Mouse (Mus musculus) gastrocnemius, postnatal 14 days (tissue): ENCODE measurements at regions not wholly inside any gene's neighbourhood (a gene's known extent, or its start where the extent isn't known, plus 50 kb on each side); places are given as distances from the start of the nearest gene placed in this dataset.

Source experiments
- DNase-seq: peaks from one replicate; pipeline ENCODE4 v3.0.0; 2021; ENCODE audit warnings: mixed read lengths
- intact Hi-C: fragments of 180-260 bp; cut with DNase I; formaldehyde crosslinking; loops from one replicate; pipeline ENCODE4 v1.15.1; 2025; ENCODE audit warnings: low total_unique reads

DNA sequence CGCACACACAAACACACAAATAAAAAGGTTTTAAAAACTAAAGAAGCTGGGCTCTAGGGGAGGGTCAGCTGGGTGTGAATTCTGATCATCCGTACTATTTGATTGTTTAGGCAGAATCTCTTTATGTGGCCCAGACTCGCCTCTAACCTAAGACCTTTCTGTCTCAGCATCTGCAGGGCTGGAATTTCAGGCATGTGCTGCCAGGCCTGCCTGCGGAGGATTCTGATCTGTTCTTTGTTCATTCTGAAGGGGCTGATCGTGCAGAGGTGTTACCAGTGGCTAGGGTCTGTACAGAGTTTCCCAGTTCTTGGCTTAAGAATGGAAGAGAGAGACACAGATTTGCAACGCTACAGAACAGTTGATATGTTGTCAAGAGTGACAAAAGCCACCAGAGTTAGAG, 185.6 kb downstream of the Rab11fip4 start:
- intact Hi-C loops = no loop called here
- no peak for DNase-seq

DNA sequence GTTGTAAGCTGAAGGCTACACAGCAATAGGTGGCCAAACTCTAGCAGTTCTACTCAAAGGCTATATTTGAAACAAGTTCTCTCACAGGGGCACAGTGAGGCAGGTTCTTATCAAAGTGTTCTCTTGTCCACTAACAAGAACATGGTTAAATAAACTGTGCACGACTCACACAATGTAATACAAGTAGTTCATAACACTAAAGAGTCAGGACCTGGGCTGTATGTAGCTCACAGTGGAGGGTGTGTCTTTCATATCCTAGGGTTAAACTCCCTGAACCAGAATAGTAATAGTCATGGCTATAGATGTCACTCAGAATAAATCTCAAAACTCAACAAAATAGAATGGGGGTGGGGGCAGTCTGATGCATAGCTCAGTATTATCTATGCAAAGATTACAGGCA, 182.7 kb downstream of the Rab11fip4 start:
- intact Hi-C loops = no loop called here
- no peak for DNase-seq

DNA sequence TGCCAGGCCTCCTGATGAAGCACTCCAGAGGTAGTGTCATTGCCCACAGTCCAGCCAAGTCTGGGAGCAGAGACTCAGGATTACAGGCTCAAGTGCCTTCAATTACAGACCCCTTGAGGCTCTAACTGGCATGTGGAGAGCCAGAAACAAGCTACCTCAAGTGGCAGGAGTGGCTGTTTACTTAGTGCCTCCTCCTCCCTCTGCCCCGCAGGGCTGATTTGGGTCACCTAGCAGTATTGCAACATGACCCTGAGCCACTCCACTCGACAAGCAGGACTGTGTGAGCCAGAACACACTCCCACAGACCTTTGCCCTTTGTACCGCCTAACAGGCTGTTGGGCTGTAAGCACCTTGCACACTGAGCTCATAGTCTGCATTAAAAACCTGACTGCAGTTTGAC, 180.4 kb downstream of the Rab11fip4 start:
- intact Hi-C loops = no loop called here
- peak; percentile 21 for DNase-seq

DNA sequence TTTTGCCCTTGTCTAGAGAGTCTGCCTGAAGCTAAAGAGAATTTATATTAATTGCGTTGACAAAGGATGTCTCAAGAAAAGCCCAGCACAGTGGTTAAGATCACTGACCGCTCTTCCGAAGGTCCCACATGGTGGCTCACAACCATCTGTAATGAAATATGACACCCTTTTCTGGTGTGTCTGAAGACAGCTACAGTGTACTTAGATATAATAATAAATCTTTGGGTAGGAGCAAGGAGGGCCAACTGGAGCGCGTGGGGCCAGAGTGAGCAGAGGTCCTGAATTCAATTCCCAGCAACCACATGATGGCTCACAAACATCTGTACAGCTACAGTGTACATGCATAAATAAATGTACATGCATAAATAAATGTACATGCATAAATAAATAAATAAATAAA, 176.1 kb downstream of the Rab11fip4 start:
- intact Hi-C loops = no loop called here
- DNase-seq = no peak

DNA sequence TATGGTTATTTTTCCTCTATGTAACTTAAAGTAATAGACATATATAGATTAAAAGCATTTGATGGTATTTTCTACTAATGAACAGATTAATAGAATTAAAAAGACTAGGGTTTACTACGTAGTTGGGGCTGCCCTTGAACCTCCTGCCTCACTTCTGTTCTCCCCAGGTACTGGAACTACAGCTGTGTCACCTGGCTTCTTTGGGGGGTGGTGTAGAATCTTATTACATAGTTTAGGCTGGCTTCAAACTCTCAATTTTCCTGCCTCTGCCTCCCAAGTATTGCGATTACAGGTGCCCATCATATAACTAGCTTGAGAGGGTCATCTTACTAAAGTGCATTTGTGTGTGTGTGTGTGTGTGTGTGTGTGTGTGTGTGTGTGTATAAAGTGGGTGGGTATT, 175.0 kb downstream of the Rab11fip4 start:
- intact Hi-C loops = no loop called here
- no peak for DNase-seq

DNA sequence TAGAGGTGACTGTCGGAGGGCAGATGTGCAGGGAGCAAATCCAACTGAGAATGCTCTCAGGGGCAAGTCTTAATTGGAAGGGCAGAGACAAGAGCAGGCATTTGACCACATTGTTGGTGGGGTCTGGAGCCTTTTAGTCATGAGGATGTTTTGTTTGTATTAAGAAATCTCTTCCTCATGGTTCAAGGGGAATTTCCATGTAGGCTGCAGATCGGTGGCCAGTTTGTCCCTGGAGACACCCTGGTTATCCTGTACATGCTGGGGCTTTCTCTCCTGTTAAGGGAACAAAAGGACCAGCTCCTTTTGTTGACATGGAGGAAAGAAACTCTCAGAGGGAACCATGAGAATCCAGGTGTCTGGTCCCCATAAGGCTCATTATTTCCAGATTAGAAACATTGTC, 174.4 kb downstream of the Rab11fip4 start:
- no peak for DNase-seq
- intact Hi-C loops = no loop called here

DNA sequence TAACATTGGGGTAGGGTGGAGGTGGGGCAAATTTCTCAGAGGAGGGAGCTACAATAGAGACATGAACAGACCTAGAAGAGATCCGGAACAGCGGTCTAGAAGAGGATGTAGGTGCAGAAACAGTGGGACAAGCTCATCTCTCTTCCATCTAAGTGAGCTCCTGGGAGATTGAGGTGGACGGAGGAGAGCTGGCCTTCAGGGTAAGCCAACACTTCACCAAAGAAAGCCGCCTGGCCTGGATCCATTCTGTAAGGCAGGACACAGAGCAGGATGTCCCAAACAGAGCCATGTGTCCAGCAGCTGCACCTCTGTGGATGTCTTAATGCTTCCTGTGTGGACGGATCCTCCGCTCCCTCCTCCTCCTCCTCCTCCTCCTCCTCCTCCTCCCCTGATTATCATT, 173.0 kb downstream of the Rab11fip4 start:
- intact Hi-C loops = no loop called here
- DNase-seq = no peak

DNA sequence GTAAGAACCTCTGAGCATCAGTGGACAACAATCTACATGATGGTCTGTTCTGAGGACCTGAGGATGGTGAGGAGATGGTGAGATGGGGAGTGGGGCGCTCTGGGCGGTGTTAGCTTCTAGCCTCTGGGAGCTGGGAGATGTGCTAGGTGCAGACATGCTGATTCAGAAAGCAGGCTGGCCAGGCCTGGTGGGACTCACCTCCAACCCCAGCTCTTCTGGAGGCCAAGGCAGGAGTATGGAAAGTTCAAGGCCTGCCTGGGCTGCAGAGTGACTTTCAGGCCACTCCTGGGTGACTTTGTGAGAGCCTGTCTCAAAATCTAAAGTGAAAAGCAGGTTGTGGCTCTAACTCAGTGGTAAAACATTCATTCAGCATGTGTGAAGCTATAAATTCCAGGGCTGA, 171.6 kb downstream of the Rab11fip4 start:
- no peak for DNase-seq
- intact Hi-C loops = no loop called here

DNA sequence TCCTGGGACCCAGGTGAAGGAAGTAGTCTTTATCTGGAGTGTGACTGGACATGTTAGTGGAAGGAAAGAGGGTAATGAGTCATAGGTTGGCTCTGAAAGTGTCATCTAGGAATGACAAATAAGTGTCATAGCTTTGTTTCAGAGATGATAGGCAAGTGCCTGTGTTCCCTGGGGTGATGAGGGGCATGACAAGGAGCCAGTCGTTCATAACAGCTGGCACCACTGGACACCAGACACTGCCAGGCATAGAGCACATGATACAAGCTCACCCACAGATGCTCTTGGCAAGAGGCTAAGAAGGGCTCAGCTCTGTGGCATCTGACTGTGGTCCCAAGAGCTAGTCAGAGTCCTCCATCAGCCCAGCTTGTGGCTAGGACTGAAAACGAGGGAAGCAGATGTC, 171.0 kb downstream of the Rab11fip4 start:
- intact Hi-C loops = no loop called here
- DNase-seq = no peak

DNA sequence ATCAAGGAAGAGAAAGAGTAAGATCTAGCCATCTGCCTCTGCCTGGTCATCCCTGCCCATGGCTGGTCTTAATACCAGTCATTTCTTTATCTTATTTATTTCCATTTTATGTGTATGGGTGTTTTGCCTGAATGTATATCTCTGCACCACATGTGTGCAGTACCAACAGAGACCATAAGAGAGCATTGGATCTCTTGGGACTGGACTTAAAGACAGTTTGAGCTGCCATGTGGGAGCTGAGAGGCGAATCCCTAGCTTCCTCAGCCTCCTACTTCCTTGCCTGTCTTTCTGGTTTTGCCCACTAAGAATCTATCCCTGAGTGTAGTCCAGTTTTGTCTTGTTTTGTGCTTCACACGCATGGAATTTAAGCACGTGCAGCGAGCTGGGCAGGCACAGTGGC, 169.5 kb downstream of the Rab11fip4 start:
- DNase-seq = no peak

DNA sequence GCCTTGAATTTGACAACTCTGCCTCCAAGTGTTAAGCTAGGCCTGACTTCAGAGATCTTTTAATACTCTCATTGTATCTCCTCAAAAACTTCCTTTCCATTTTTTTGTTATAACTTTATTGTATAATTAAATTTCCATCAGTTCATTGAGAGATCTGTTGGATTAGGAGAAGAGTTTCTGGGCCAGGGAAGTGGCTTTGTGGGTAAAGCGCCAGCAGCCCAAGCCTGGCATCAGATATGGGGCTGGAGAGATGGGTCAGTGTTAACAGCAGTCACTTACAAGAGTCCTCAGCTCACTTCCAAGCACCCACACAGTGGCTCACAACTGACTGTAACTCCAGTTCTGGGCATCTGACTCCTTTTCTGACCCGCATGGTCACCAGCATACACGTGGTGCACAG, 167.3 kb downstream of the Rab11fip4 start:
- DNase-seq = no peak
- intact Hi-C loops = no loop called here

More for the DNA sequence above, 169.5 kb downstream of the Rab11fip4 start:
- intact Hi-C loops = no loop called here

DNA sequence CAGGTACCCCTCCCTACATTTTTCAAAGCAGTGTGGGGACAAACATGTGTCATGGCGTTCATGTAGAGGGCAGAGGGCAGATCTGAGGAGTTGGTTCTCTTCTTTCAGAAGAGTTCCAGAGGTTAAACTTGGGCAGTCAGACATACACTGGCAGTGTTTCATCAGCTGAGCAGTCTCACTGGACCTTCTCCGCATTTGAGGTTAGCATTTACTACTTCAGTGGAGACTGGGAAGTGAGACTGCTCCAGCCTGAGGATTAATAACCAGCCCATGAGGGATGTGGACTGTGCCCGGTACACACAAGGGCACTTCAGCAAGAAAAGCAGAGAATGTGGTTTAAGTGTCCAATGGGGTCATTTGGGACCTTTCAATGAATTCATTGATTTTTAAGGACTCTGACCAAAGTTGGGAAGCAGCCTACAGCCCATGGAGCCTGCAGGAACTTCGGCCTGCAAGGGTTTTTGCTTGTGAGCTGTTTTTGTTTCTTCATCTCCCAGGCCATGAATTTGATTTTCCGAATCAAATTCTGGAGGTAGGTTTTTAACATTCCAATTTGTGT, 166.6 kb downstream of the Rab11fip4 start:
- no peak for DNase-seq
- intact Hi-C loops = no loop called here

DNA sequence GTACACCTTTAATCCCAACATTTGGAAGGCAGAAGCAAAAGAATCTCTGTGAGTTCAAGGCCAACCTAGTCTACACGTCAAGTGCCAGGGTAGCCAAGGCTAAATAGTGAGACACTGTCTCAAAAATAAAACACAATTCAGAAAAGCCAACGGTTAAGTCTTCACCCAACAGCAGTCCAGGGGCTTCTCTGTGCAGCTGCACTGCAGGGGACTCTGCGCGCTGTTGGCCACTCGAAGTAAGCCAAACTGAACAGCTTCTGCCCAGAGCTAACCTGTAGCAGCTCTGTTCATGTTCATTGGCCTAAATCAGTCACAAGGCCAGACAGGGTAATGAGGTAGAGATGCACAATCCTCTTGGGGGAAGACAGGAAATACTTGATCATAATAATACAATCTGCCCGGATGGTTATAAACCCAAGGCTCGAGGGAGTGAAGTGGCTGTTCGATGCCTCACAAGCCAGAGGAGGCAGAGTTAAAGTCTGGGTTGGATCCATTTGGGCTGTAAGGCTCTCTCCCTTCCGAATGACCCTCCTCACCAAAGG, 165.4 kb downstream of the Rab11fip4 start:
- DNase-seq = no peak
- intact Hi-C loops = no loop called here

DNA sequence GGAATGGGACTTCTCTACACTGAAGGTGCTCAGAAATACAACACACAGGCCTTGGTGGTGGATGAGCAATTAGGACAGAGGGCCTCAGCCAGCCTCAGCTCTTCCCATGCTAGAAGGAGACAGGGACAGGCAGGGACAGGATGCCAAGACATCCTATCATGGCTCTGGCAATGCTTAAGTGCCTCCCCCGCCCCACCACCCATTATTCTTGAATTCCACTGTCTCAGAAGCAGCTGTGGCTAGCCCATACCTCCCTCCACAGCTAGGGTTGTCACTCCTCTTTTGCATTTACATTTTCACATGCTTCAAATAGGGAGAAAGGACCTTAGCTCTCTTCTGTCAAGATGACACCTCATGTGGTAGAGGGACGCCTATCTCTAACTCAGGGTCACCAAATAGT, 162.5 kb downstream of the Rab11fip4 start:
- DNase-seq = no peak
- intact Hi-C loops = no loop called here

DNA sequence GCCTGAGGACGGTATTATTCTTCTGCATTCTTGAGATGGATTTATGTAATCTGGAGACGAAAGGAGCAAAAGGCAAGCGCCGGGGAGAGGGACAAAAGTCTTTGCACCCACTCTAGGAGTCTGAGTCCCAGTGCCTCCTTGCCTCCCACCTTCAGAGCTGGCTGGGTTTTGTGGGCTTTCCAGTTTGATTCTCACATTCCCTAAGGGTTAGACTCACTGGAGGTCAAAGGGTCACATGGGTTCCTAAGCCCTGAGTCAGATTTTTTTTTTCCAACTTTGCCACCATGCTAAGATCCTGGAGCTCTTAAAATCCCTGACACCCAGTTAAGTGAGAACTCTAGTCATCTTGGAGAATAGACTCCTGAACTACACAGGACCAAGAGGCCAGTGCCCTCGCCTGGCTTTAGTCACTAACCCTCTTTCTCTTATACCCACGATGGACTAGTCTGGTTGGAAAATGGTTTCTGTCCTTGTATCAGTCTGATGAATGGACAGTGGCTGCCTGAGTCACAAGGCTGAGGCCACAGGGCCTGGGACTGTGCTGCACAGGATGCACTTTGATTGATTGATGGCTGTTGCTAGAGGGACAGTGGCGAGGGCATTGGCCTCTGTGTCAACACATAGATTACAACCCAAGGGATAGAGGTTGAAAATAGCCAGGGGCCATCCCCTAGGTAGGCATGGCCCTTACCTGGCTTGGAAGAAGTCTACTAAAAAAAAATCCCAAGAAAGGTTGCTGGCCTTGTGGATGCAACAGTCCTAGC, 161.9 kb downstream of the Rab11fip4 start:
- intact Hi-C loops = no loop called here
- DNase-seq = no peak

DNA sequence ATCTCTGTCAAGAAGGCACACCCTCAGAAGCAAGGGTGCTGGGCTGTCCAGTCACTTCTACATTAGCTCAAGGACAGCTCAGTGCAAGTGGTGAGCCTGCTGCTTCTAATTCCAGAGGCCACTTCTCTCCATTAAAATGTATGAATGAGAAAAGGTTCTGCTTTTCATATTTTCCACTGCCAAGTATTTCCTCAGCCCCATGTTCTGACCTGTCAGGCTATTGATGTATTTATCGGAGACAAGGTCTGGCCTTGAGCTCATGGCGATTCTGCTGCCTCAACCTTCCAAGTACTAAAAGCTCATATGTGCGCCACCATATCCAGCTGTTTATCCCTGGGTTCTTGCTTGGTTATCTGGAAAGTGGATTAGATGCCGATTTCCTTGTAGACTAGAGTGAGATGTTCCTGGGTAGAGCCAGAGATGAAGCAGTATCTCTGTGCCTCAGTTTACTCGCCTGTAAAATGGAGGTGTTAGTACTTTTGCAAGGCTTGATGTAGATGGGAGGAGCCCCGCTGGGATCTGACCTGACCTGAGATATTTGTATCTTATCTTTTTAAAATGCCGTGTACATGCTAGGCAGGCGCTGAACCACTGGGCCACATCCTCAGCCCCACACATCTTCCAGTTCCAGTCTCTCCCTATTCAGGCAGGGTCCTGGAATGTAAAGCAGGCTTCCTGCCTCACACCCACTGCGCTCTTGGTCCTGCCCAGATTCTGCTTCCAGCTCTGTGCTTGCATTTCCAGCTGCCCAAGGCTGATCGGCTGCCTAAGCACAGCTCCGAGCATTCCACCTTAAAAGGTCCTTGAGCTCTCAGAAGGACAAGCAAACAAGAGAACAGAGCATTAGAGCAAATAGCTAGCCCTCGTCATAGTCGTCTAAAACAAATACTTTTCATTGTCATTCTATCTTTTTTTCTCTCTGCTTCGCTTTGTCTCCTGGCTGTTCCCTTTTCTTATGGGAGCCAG, 161.0 kb downstream of the Rab11fip4 start:
- intact Hi-C loops = no loop called here
- no peak for DNase-seq

DNA sequence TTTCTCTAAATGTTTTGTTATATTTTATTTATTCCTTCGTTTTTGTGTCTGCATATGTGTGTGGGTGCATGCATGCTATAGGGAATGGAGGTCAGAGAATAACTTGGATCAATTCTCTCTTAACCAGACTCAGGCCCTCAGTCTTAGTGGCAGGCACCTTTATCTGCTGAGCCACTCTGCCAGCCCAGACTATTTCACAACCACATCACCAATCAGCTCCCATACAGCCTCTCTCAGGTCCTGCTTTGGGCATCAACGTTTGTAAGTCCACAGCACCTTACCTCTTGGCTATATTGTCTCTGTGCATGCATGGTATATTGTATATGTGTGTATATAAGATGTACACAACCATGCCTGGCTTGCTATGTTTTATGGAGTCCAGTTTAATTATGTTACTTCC, 159.9 kb downstream of the Rab11fip4 start:
- intact Hi-C loops = no loop called here
- DNase-seq = no peak

DNA sequence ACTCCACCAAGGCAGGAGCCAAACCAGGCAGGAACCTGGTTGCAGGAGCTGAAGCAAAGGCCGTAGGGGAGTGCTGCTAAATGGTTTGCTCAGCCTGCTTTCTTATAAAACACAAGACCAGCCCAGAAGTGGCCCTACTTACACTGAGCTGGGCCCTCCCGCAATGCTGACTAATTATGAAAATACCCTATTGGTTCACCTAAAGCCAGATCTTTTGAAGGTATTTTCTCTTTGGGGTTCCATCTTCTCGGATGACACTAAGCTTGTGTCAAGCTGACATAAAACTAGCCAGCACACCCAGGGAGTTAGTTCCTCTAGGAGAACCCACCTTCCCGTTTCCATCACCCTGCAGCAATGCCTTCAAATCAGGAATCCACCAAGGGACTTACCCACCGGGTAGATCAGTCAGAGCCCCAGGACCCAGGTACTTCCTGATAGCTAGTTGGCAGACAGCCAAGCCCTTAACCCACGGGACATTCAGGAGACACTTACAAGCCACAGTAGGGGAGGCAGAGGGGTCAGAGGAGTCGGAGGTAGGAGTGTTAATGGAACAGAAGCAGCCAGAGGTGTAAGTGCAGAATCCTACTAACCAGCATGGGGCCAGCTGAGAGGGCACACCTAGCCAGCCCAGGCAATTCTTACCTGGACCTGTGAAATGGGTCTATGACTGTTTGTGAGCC, 158.9 kb downstream of the Rab11fip4 start:
- intact Hi-C loops = loop anchor here (5.0 kb wide), 1 partner anchor 32 kb away; no protein-coding TSS in a partner anchor
- DNase-seq = no peak

DNA sequence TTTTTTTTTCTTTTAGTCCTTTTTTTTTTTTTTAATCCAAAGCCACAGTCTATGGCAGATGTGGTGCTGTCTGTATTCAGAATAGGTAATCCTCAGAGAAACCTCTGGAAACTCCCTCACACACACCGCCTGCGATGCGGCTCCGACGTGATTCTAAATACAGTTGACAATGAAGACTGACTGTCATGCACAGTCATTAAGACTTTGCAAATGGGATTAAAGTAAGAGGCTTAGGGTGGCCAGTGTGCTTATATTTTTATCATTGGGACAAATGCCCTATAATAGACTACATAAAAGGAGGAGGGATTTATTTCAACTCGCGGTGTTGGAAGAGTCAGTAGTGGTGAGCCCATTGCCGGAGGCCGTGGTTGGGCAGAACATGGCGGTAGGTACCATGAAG, 158.1 kb downstream of the Rab11fip4 start:
- no peak for DNase-seq
- intact Hi-C loops = loop anchor here (5.0 kb wide), 1 partner anchor 33 kb away; no protein-coding TSS in a partner anchor
